ENCODE assay signal across 22 mouse cellular contexts in genomic region chr3:95233303-95233980, GRCm38 (mm10). TPM values are rescaled to one million over a fixed set of nuclear protein-coding genes. Genes with fewer than 3 reads are reported as not detected.
DNase-seq lines count a peak whose midpoint lies in the region; ATAC-seq and TF ChIP-seq lines count a peak whose summit lies in the region.
"Had no signal": no experiment of that assay in that cellular context is flagged by ENCODE, and none has a peak within 500 bp of the region (broad histone marks: within the 10 kb centered on the region; RNA-seq: fewer than 3 reads in every experiment).

No protein-coding gene starts in this region.

- H3K36me3 ChIP-seq in heart, embryonic 14.5 days (ENCODE audit: control insufficient read depth, insufficient read depth, low read length) = peaks cover 75% of the 10 kb centered on the region
- peaks cover 3% of the 10 kb centered on the region for H3K36me3 ChIP-seq in testis, adult 2 months (ENCODE audit: control insufficient read depth, insufficient read depth, low read length)
- peaks cover 74% of the 10 kb centered on the region for H3K36me3 ChIP-seq in kidney, embryonic 15.5 days
- H3K36me3 ChIP-seq in hindbrain, embryonic 14.5 days (replicated peaks; ENCODE audit: control insufficient read depth, insufficient read depth) = peaks cover 70% of the 10 kb centered on the region

- H3K9ac ChIP-seq in heart, embryonic 14.5 days (ENCODE audit: low read length) = peak overlapping the region; percentile 42; the same call in 1 of the 2 replicates
- no peak overlapping the region for H3K9ac ChIP-seq in kidney, embryonic 15.5 days
- no peak overlapping the region for H3K9ac ChIP-seq in hindbrain, embryonic 14.5 days
- H3K9ac ChIP-seq: forebrain, embryonic 13.5 days; liver, embryonic 12.5 days; lung, embryonic 14.5 days; neural tube, embryonic 15.5 days had no signal

- H3K27me3 ChIP-seq in heart, embryonic 14.5 days (ENCODE audit: control insufficient read depth, insufficient read depth, low read length) = no peaks in the 10 kb centered on the region
- no peaks in the 10 kb centered on the region for H3K27me3 ChIP-seq in testis, adult 2 months (ENCODE audit: control insufficient read depth, insufficient read depth, low read length)
- no peaks in the 10 kb centered on the region for H3K27me3 ChIP-seq in kidney, embryonic 15.5 days
- no peaks in the 10 kb centered on the region for H3K27me3 ChIP-seq in hindbrain, embryonic 14.5 days (ENCODE audit: control insufficient read depth, insufficient read depth, low read length)
- H3K27me3 ChIP-seq: forebrain, embryonic 13.5 days; liver, embryonic 12.5 days; neural tube, embryonic 15.5 days had no signal

- no peak for ATAC-seq in heart, embryonic 14.5 days (ENCODE audit: insufficient number of reproducible peaks, insufficient read depth, low FRiP score, low read depth)
- no peak for ATAC-seq in kidney, embryonic 15.5 days (replicated peaks; ENCODE audit: low FRiP score)
- no peak for ATAC-seq in hindbrain, embryonic 14.5 days (ENCODE audit: low FRiP score)
- ATAC-seq: forebrain, embryonic 13.5 days; liver, embryonic 12.5 days had no signal

- H3K4me1 ChIP-seq in heart, embryonic 14.5 days (ENCODE audit: control insufficient read depth in 2 of 2, insufficient read depth in 2 of 2, low read length in 2 of 2) = peaks cover 20 to 37% of the 10 kb centered on the region in 2 experiments
- peaks cover 6% of the 10 kb centered on the region for H3K4me1 ChIP-seq in testis, adult 2 months (ENCODE audit: control insufficient read depth, insufficient read depth, low read length)
- H3K4me1 ChIP-seq in kidney, embryonic 15.5 days = peaks cover 47% of the 10 kb centered on the region
- H3K4me1 ChIP-seq in hindbrain, embryonic 14.5 days (replicated peaks; ENCODE audit: control insufficient read depth, insufficient read depth, low read length) = peaks cover 22% of the 10 kb centered on the region

- no peak for TF ChIP-seq CTCF in testis, adult 2 months (IDR thresholded peaks at IDR 0.05; ENCODE audit: control insufficient read depth, insufficient read depth, insufficient replicate concordance, low read depth, low read length)

- DNase-seq in heart, postnatal 10 days = no peak
- no peak for DNase-seq in testis, postnatal 14 days (ENCODE audit: low spot score)
- no peak for DNase-seq in hindbrain, embryonic 14.5 days (ENCODE audit: low spot score)
- no peak for DNase-seq in urinary bladder, postnatal 25 days (ENCODE audit: low spot score)
- no peak for DNase-seq in gastrocnemius, postnatal 10 days
- DNase-seq: cerebellum, adult 11-12 months; cerebellum, postnatal 25 days; lung, embryonic 14.5 days; lung, postnatal 4 days; right cerebral cortex, postnatal 4 days had no signal

- peak overlapping the region in 1 of 2 experiments; percentile 56; a peak in 1 of 4 replicates for H3K27ac ChIP-seq in heart, embryonic 14.5 days (replicated peaks in 1 of 2; ENCODE audit: control insufficient read depth in 1 of 2, insufficient read depth in 1 of 2, low read depth in 2 of 2, low read length in 2 of 2)
- 0 out of 2 replicates have a peak overlapping the region, but pooled peaks have one; percentile 2 for H3K27ac ChIP-seq in testis, adult 2 months (ENCODE audit: control insufficient read depth, insufficient read depth, low read depth, low read length)
- H3K27ac ChIP-seq in kidney, embryonic 15.5 days = peak overlapping the region; percentile 94
- no peak overlapping the region for H3K27ac ChIP-seq in hindbrain, embryonic 14.5 days
- H3K27ac ChIP-seq: embryonic facial prominence, embryonic 10.5 days; forebrain, embryonic 13.5 days; layer of hippocampus, adult 2 months; limb, embryonic 10.5 days; liver, embryonic 12.5 days; neural tube, embryonic 15.5 days had no signal

- intact Hi-C loops in heart, postnatal 10 days (cut with DNase I) = no loop called here

- no peak for TF ChIP-seq POLR2A in testis, adult 2 months (IDR thresholded peaks at IDR 0.05; ENCODE audit: control insufficient read depth, low read depth, low read length)

- WGBS in heart, embryonic 14.5 days = 88% methylated on average over 16 of the region's 16 CpGs
- 80% methylated on average over 16 of the region's 16 CpGs for WGBS in kidney, embryonic 15.5 days
- 74% methylated on average over 16 of the region's 16 CpGs for WGBS in hindbrain, embryonic 14.5 days

- no peak overlapping the region for H3K4me3 ChIP-seq in heart, embryonic 14.5 days (ENCODE audit: control insufficient read depth in 1 of 2, insufficient read depth in 1 of 2, low read depth in 1 of 2, low read length in 2 of 2)
- peak overlapping the region; percentile 94 for H3K4me3 ChIP-seq in testis, adult 2 months (ENCODE audit: control insufficient read depth, low read depth, low read length)
- H3K4me3 ChIP-seq in kidney, embryonic 15.5 days (replicated peaks) = no peak overlapping the region
- H3K4me3 ChIP-seq in hindbrain, embryonic 14.5 days (replicated peaks; ENCODE audit: low read length) = no peak overlapping the region
- H3K4me3 ChIP-seq: embryonic facial prominence, embryonic 10.5 days; forebrain, embryonic 13.5 days; layer of hippocampus, adult 2 months; limb, embryonic 10.5 days; liver, embryonic 12.5 days; neural tube, embryonic 15.5 days had no signal

- H3K9me3 ChIP-seq in heart, embryonic 14.5 days (ENCODE audit: control insufficient read depth, low read length) = no peaks in the 10 kb centered on the region
- no peaks in the 10 kb centered on the region for H3K9me3 ChIP-seq in kidney, embryonic 15.5 days (replicated peaks)
- no peaks in the 10 kb centered on the region for H3K9me3 ChIP-seq in hindbrain, embryonic 14.5 days (ENCODE audit: control insufficient read depth, low read length)
- H3K9me3 ChIP-seq: embryonic facial prominence, embryonic 10.5 days; forebrain, embryonic 13.5 days; limb, embryonic 10.5 days; liver, embryonic 12.5 days; neural tube, embryonic 15.5 days had no signal

- H3K4me2 ChIP-seq in heart, embryonic 14.5 days (ENCODE audit: low read length) = no peak overlapping the region
- H3K4me2 ChIP-seq in kidney, embryonic 15.5 days = no peak overlapping the region
- no peak overlapping the region for H3K4me2 ChIP-seq in hindbrain, embryonic 14.5 days (replicated peaks)
- H3K4me2 ChIP-seq: forebrain, embryonic 13.5 days; liver, embryonic 12.5 days; lung, embryonic 14.5 days; midbrain, embryonic 11.5 days; neural tube, embryonic 15.5 days had no signal

RNA-seq across cellular contexts. Expression of gene Mllt11, which starts 1.5 kb away (rescaled TPM):
- 12.6 and 14.2 TPM in 2 replicates for polyA plus RNA-seq in heart, embryonic 14.5 days (2014; fragmentation: Nextera tagmentation; extraction: Ambion mirVana)
- total RNA-seq in heart, postnatal 10 days (2021) = 1 to 10 TPM; 6.4 to 8.9 TPM
- 744 and 839 TPM in 2 replicates for polyA plus RNA-seq in testis, adult 2 months (2012; rRNA removed)
- 12.9 and 16.0 TPM in 2 replicates for polyA plus RNA-seq in kidney, embryonic 15.5 days (2015; fragmentation: Nextera tagmentation; extraction: Ambion mirVana)
- polyA plus RNA-seq in hindbrain, embryonic 14.5 days (2014; fragmentation: Nextera tagmentation; extraction: Ambion mirVana) = 560 and 570 TPM in 2 replicates
- total RNA-seq in gastrocnemius, postnatal 10 days (2021) = 10 to 100 TPM; 39.8 to 44.8 TPM

RNA-seq across cellular contexts. Expression of gene Cdc42se1, which starts 4.9 kb away (rescaled TPM):
- 61.7 and 63.3 TPM in 2 replicates for polyA plus RNA-seq in heart, embryonic 14.5 days (2014; fragmentation: Nextera tagmentation; extraction: Ambion mirVana)
- 10 to 100 TPM; 40.4 to 41.3 TPM for total RNA-seq in heart, postnatal 10 days (2021)
- 95.8 and 99.6 TPM in 2 replicates for polyA plus RNA-seq in testis, adult 2 months (2012; rRNA removed)
- polyA plus RNA-seq in kidney, embryonic 15.5 days (2015; fragmentation: Nextera tagmentation; extraction: Ambion mirVana) = 87.4 and 92.0 TPM in 2 replicates
- 65.0 and 70.1 TPM in 2 replicates for polyA plus RNA-seq in hindbrain, embryonic 14.5 days (2014; fragmentation: Nextera tagmentation; extraction: Ambion mirVana)
- total RNA-seq in gastrocnemius, postnatal 10 days (2021) = 10 to 100 TPM; 26.2 to 35.0 TPM

RNA-seq across cellular contexts. Expression of gene Gm128, which starts 8.0 kb away (rescaled TPM):
- polyA plus RNA-seq in heart, embryonic 14.5 days (2014; fragmentation: Nextera tagmentation; extraction: Ambion mirVana) = 0.23 and 0.46 TPM in 2 replicates
- under 1 TPM in 1 of 2 experiments, not detected in 1; 0.12 TPM for total RNA-seq in heart, postnatal 10 days (2021)
- polyA plus RNA-seq in testis, adult 2 months (2012; rRNA removed) = 603 and 652 TPM in 2 replicates
- 0.50 and 0.53 TPM in 2 replicates for polyA plus RNA-seq in kidney, embryonic 15.5 days (2015; fragmentation: Nextera tagmentation; extraction: Ambion mirVana)
- polyA plus RNA-seq in hindbrain, embryonic 14.5 days (2014; fragmentation: Nextera tagmentation; extraction: Ambion mirVana) = 0.16 TPM in 1 of 2 replicates, not detected in the other
- total RNA-seq in gastrocnemius, postnatal 10 days (2021) = under 1 TPM in 1 of 2 experiments, not detected in 1; 0.20 TPM

RNA-seq across cellular contexts. Expression of gene Gabpb2, which starts 15.7 kb away (rescaled TPM):
- 6.6 and 7.9 TPM in 2 replicates for polyA plus RNA-seq in heart, embryonic 14.5 days (2014; fragmentation: Nextera tagmentation; extraction: Ambion mirVana)
- total RNA-seq in heart, postnatal 10 days (2021) = 10 to 100 TPM; 14.0 to 17.1 TPM
- polyA plus RNA-seq in testis, adult 2 months (2012; rRNA removed) = 5.2 and 5.6 TPM in 2 replicates
- 10.0 and 10.6 TPM in 2 replicates for polyA plus RNA-seq in kidney, embryonic 15.5 days (2015; fragmentation: Nextera tagmentation; extraction: Ambion mirVana)
- 3.0 and 3.9 TPM in 2 replicates for polyA plus RNA-seq in hindbrain, embryonic 14.5 days (2014; fragmentation: Nextera tagmentation; extraction: Ambion mirVana)
- 10 to 100 TPM in 1 of 2 experiments, 1 to 10 TPM in 1; 9.4 to 12.4 TPM for total RNA-seq in gastrocnemius, postnatal 10 days (2021)

RNA-seq across cellular contexts. Expression of gene Bnipl, which starts 17.6 kb away (rescaled TPM):
- not detected in 2 replicates for polyA plus RNA-seq in heart, embryonic 14.5 days (2014; fragmentation: Nextera tagmentation; extraction: Ambion mirVana)
- not detected for total RNA-seq in heart, postnatal 10 days (2021)
- polyA plus RNA-seq in testis, adult 2 months (2012; rRNA removed) = 1.9 and 2.0 TPM in 2 replicates
- polyA plus RNA-seq in kidney, embryonic 15.5 days (2015; fragmentation: Nextera tagmentation; extraction: Ambion mirVana) = 1.2 and 1.4 TPM in 2 replicates
- 0.27 TPM in 1 of 2 replicates, not detected in the other for polyA plus RNA-seq in hindbrain, embryonic 14.5 days (2014; fragmentation: Nextera tagmentation; extraction: Ambion mirVana)
- total RNA-seq in gastrocnemius, postnatal 10 days (2021) = not detected
- total RNA-seq: adrenal gland, adult 18-20 months; hematopoietic stem cell, adult 5-6 weeks had no signal
- polyA plus RNA-seq: forebrain, embryonic 13.5 days; liver, embryonic 12.5 days had no signal

Comparison
In these comparisons a context has a peak if more than half of its experiments do, and no peak if none do; other contexts are left out.
1. RNA of gene Mllt11, which starts 1.5 kb away (polyA plus RNA-seq): 744 to 839 TPM in testis, adult 2 months and 560 to 570 TPM in hindbrain, embryonic 14.5 days; 12.9 to 16.0 TPM in kidney, embryonic 15.5 days and 12.6 to 14.2 TPM in heart, embryonic 14.5 days; every median in the first group is over 10 times any median in the second.
2. RNA of gene Gm128, which starts 8.0 kb away (polyA plus RNA-seq): 603 to 652 TPM in testis, adult 2 months; 0.50 to 0.53 TPM in kidney, embryonic 15.5 days, 0.23 to 0.46 TPM in heart, embryonic 14.5 days and 0.16 TPM in hindbrain, embryonic 14.5 days; every median in the first group is over 100 times any median in the second.